34 mouse cellular contexts compared by ENCODE assay signal in the genomic region with DNA sequence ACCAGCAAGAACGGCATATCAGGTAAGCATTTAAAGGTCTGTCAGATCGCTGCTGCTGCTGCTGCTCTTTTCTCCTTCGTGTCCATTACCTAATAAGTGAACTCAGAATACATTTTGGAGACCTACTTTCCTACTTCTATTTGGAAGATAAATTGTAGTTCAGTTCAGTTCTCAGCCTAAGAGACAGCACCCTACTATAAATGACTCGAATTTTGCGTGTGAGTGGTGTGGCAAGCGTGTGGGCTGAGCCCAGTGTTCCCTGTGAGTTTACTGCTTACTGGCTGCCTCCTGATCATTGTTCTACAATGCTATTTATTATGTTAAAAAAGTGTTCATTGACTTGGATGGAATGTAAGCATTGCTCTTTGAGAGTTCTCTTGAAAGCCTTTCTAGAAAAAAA.
"Had no signal": no experiment of that assay in that cellular context is flagged by ENCODE, and none has a peak within 500 bp of the region (broad histone marks: within the 10 kb centered on the region; RNA-seq: fewer than 3 reads in every experiment).

No protein-coding gene starts in this region.

- H3K27me3 ChIP-seq: heart, embryonic 12.5 days; heart, embryonic 13.5 days; heart, embryonic 15.5 days; hindbrain, embryonic 12.5 days; hindbrain, embryonic 13.5 days; hindbrain, embryonic 15.5 days; intestine, embryonic 15.5 days; kidney, embryonic 15.5 days had no signal

- DNase-seq: heart, postnatal 10 days; heart, postnatal 14 days; heart, postnatal 36 days; heart, postnatal 4 days; kidney, adult 11 months; kidney, adult 18-20 months; kidney, adult 2 months; kidney, adult 8-10 months; kidney, adult 9 months; kidney, postnatal 10 days; kidney, postnatal 14 days; kidney, postnatal 25 days; kidney, postnatal 36 days; kidney, postnatal 4 days; layer of hippocampus, adult 9-11 months; layer of hippocampus, postnatal 36 days had no signal

- ATAC-seq: hindbrain, embryonic 16.5 days; hindbrain, postnatal 0 days; inflammation-experienced regulatory T-cells, adult 6 months; intestine, embryonic 15.5 days; intestine, embryonic 16.5 days; intestine, postnatal 0 days had no signal

- H3K9me3 ChIP-seq: heart, embryonic 12.5 days; heart, embryonic 13.5 days; heart, embryonic 15.5 days; hindbrain, embryonic 10.5 days; hindbrain, embryonic 12.5 days; hindbrain, embryonic 13.5 days; hindbrain, embryonic 15.5 days; intestine, embryonic 15.5 days; kidney, embryonic 15.5 days had no signal

- H3K27ac ChIP-seq: heart, embryonic 13.5 days; heart, embryonic 15.5 days; hindbrain, embryonic 10.5 days; hindbrain, embryonic 12.5 days; hindbrain, embryonic 13.5 days; hindbrain, embryonic 14.5 days; hindbrain, embryonic 15.5 days; hindbrain, postnatal 0 days; intestine, embryonic 15.5 days; kidney, embryonic 15.5 days; kidney, postnatal 0 days; layer of hippocampus, adult 2 months; left cerebral cortex, adult 2 months had no signal

- H3K4me3 ChIP-seq: heart, embryonic 12.5 days; heart, embryonic 13.5 days; heart, embryonic 15.5 days; hindbrain, embryonic 10.5 days; hindbrain, embryonic 12.5 days; hindbrain, embryonic 13.5 days; hindbrain, embryonic 15.5 days; intestine, embryonic 15.5 days; kidney, embryonic 15.5 days; layer of hippocampus, adult 2 months; left cerebral cortex, adult 2 months had no signal

- H3K4me1 ChIP-seq: heart, embryonic 12.5 days; heart, embryonic 13.5 days; heart, embryonic 15.5 days; hindbrain, embryonic 10.5 days; hindbrain, embryonic 12.5 days; hindbrain, embryonic 13.5 days; hindbrain, embryonic 15.5 days; intestine, embryonic 15.5 days; kidney, embryonic 15.5 days had no signal

- H3K36me3 ChIP-seq: intestine, embryonic 15.5 days had no signal
